In the genomic region with DNA sequence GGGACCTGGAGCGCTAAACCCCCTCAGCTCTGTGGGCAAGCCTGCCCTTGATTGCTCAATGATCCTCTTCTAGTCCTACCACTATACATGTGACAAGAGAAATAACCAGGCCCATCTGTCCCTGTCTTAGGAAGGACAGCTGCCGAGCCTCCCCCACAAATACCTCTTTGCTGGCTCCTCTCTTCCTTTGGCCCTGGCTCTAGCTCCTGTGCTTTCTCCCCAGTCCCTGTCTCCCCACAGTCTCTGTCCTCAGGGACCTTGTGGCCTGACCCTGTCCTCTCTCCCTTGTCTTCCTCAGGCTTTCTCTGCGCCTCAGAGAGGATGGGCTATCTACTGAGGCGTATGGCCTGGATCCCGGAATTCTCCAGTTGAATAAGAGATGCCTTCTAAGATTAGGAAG, we compare ENCODE assay signal across 12 mouse cellular contexts. TPM values are rescaled to one million over a fixed set of nuclear protein-coding genes. Genes with fewer than 3 reads are reported as not detected.
DNase-seq lines count a peak whose midpoint lies in the region; ATAC-seq and TF ChIP-seq lines count a peak whose summit lies in the region.
"Had no signal": no experiment of that assay in that cellular context is flagged by ENCODE, and none has a peak within 500 bp of the region (broad histone marks: within the 10 kb centered on the region; RNA-seq: fewer than 3 reads in every experiment).

No protein-coding gene starts in this region.

- no peak overlapping the region for H3K4me3 ChIP-seq in forebrain, embryonic 14.5 days (ENCODE audit: low read depth, low read length)
- no peak overlapping the region for H3K4me3 ChIP-seq in forebrain, embryonic 12.5 days (replicated peaks)
- H3K4me3 ChIP-seq in lung, embryonic 14.5 days (ENCODE audit: low read depth, low read length): no peak overlapping the region
- H3K4me3 ChIP-seq in lung, postnatal 0 days (ENCODE audit: low read depth, low read length): no peak overlapping the region
- H3K4me3 ChIP-seq in embryonic facial prominence, embryonic 12.5 days: no peak overlapping the region
- H3K4me3 ChIP-seq in myocyte: no peak overlapping the region

- H3K9ac ChIP-seq in forebrain, embryonic 14.5 days (ENCODE audit: low read length): no peak overlapping the region; the same call in 1 of the 2 replicates
- no peak overlapping the region for H3K9ac ChIP-seq in forebrain, embryonic 12.5 days
- no peak overlapping the region for H3K9ac ChIP-seq in lung, embryonic 14.5 days
- H3K9ac ChIP-seq in lung, postnatal 0 days (replicated peaks; ENCODE audit: low read depth): no peak overlapping the region
- H3K9ac ChIP-seq in embryonic facial prominence, embryonic 12.5 days: peak overlapping the region; percentile 10; the same call in 1 of the 2 replicates

- no peak for TF ChIP-seq POLR2A in myocyte (IDR thresholded peaks at IDR 0.05; ENCODE audit: insufficient read length, low read depth)

- H3K4me1 ChIP-seq in forebrain, embryonic 14.5 days (ENCODE audit: control insufficient read depth, insufficient read depth, low read length): peaks cover 7% of the 10 kb centered on the region
- peaks cover 24% of the 10 kb centered on the region for H3K4me1 ChIP-seq in forebrain, embryonic 12.5 days
- no peaks in the 10 kb centered on the region for H3K4me1 ChIP-seq in lung, embryonic 14.5 days (ENCODE audit: insufficient read depth)
- no peaks in the 10 kb centered on the region; the same call in 1 of the 2 replicates for H3K4me1 ChIP-seq in lung, postnatal 0 days (ENCODE audit: insufficient read depth, low read depth, low read length)
- H3K4me1 ChIP-seq in embryonic facial prominence, embryonic 12.5 days: peaks cover 8% of the 10 kb centered on the region; the same call in 1 of the 2 replicates

- DNase-seq in forebrain, embryonic 14.5 days (ENCODE audit: low spot score): no peak
- no peak for DNase-seq in lung, embryonic 14.5 days
- DNase-seq in lung, postnatal 0 days (ENCODE audit: low spot score): no peak
- DNase-seq: heart, adult 11 months; kidney, postnatal 36 days; liver, embryonic 13.5 days had no signal

- TF ChIP-seq CTCF in lung, embryonic 14.5 days (IDR thresholded peaks at IDR 0.05; ENCODE audit: low read depth): no peak
- no peak for TF ChIP-seq CTCF in lung, postnatal 0 days (IDR thresholded peaks at IDR 0.05)

- H3K79me2 ChIP-seq in myocyte (ENCODE audit: control insufficient read depth, insufficient read depth): no peaks in the 10 kb centered on the region

- peaks cover 21% of the 10 kb centered on the region for H3K27me3 ChIP-seq in forebrain, embryonic 14.5 days (replicated peaks; ENCODE audit: control insufficient read depth, insufficient read depth, low read length)
- peaks cover 54% of the 10 kb centered on the region for H3K27me3 ChIP-seq in forebrain, embryonic 12.5 days
- peaks cover 31% of the 10 kb centered on the region for H3K27me3 ChIP-seq in lung, embryonic 14.5 days (ENCODE audit: insufficient read depth, low read length)
- peaks cover 21% of the 10 kb centered on the region for H3K27me3 ChIP-seq in lung, postnatal 0 days (replicated peaks; ENCODE audit: insufficient read depth, low read length)
- peaks cover 25% of the 10 kb centered on the region for H3K27me3 ChIP-seq in embryonic facial prominence, embryonic 12.5 days
- H3K27me3 ChIP-seq in myocyte (ENCODE audit: control insufficient read depth, insufficient read depth, insufficient read length): no peaks in the 10 kb centered on the region

- H3K27ac ChIP-seq in forebrain, embryonic 14.5 days (ENCODE audit: low read depth, low read length): 0 out of 2 replicates have a peak overlapping the region, but pooled peaks have one; percentile 5
- no peak overlapping the region for H3K27ac ChIP-seq in forebrain, embryonic 12.5 days
- H3K27ac ChIP-seq in lung, embryonic 14.5 days (ENCODE audit: low read depth): 0 out of 2 replicates have a peak overlapping the region, but pooled peaks have one; percentile 61
- H3K27ac ChIP-seq in lung, postnatal 0 days (ENCODE audit: low read length): no peak overlapping the region
- H3K27ac ChIP-seq in embryonic facial prominence, embryonic 12.5 days: no peak overlapping the region
- H3K27ac ChIP-seq: liver, embryonic 13.5 days had no signal

- H3ac ChIP-seq in myocyte (ENCODE audit: control insufficient read depth, insufficient read length): no peak overlapping the region

- H3K36me3 ChIP-seq in forebrain, embryonic 14.5 days (ENCODE audit: control insufficient read depth, insufficient read depth, low read length): 0 out of 2 replicates have a peak, but pooled peaks cover 3% of the 10 kb centered on the region
- no peaks in the 10 kb centered on the region for H3K36me3 ChIP-seq in forebrain, embryonic 12.5 days (replicated peaks)
- no peaks in the 10 kb centered on the region for H3K36me3 ChIP-seq in lung, embryonic 14.5 days (ENCODE audit: insufficient read depth)
- H3K36me3 ChIP-seq in lung, postnatal 0 days (ENCODE audit: insufficient read depth, low read length): no peaks in the 10 kb centered on the region
- H3K36me3 ChIP-seq in embryonic facial prominence, embryonic 12.5 days: no peaks in the 10 kb centered on the region
- no peaks in the 10 kb centered on the region for H3K36me3 ChIP-seq in myocyte (ENCODE audit: control insufficient read depth, insufficient read depth)
- H3K36me3 ChIP-seq: liver, embryonic 13.5 days had no signal

- 63% methylated on average over 5 of the region's 5 CpGs for WGBS in forebrain, embryonic 14.5 days
- WGBS in forebrain, embryonic 12.5 days: 58% methylated on average over 5 of the region's 5 CpGs
- WGBS in lung, embryonic 14.5 days: 57% methylated on average over 5 of the region's 5 CpGs
- WGBS in lung, postnatal 0 days: 57% methylated on average over 5 of the region's 5 CpGs
- 64% methylated on average over 5 of the region's 5 CpGs for WGBS in embryonic facial prominence, embryonic 12.5 days

- TF ChIP-seq EP300 in lung, postnatal 0 days (IDR thresholded peaks at IDR 0.05): no peak

- H3K4me2 ChIP-seq in forebrain, embryonic 14.5 days (ENCODE audit: low read length): no peak overlapping the region
- no peak overlapping the region for H3K4me2 ChIP-seq in forebrain, embryonic 12.5 days
- no peak overlapping the region for H3K4me2 ChIP-seq in lung, embryonic 14.5 days
- no peak overlapping the region for H3K4me2 ChIP-seq in lung, postnatal 0 days (replicated peaks; ENCODE audit: low read depth, low read length)
- H3K4me2 ChIP-seq in embryonic facial prominence, embryonic 12.5 days (replicated peaks): peak overlapping the region; percentile 97; the same call in 1 of the 2 replicates
- no peak overlapping the region for H3K4me2 ChIP-seq in myocyte (ENCODE audit: low read depth)

- H3K9me3 ChIP-seq in forebrain, embryonic 14.5 days (replicated peaks; ENCODE audit: control insufficient read depth, low read length): no peaks in the 10 kb centered on the region
- no peaks in the 10 kb centered on the region for H3K9me3 ChIP-seq in forebrain, embryonic 12.5 days
- H3K9me3 ChIP-seq in lung, embryonic 14.5 days (ENCODE audit: low read depth, low read length): no peaks in the 10 kb centered on the region
- no peaks in the 10 kb centered on the region for H3K9me3 ChIP-seq in lung, postnatal 0 days (ENCODE audit: low read length)
- no peaks in the 10 kb centered on the region for H3K9me3 ChIP-seq in embryonic facial prominence, embryonic 12.5 days
- H3K9me3 ChIP-seq: liver, embryonic 13.5 days had no signal

- ATAC-seq in forebrain, embryonic 14.5 days: no peak
- ATAC-seq in forebrain, embryonic 12.5 days (ENCODE audit: low FRiP score): no peak
- no peak for ATAC-seq in lung, embryonic 14.5 days (ENCODE audit: insufficient read depth)
- ATAC-seq in lung, postnatal 0 days: no peak
- ATAC-seq in embryonic facial prominence, embryonic 12.5 days (ENCODE audit: insufficient number of reproducible peaks, insufficient read depth, low FRiP score, low TSS enrichment): no peak
- no peak for ATAC-seq in activated CD4-positive, CD25-positive, alpha-beta regulatory T cell, adult 4 months
- no peak for ATAC-seq in megakaryocyte-erythroid progenitor cell, adult 5-6 weeks (replicated peaks; ENCODE audit: low FRiP score, low TSS enrichment, poor library complexity, severe bottlenecking)

RNA-seq across cellular contexts. Expression of a gene that starts 1.2 kb away (rescaled TPM):
- polyA plus RNA-seq in forebrain, embryonic 14.5 days (2014; fragmentation: Nextera tagmentation; extraction: Ambion mirVana): 2.6 and 3.8 TPM in 2 replicates
- 2.1 and 2.9 TPM in 2 replicates for polyA plus RNA-seq in forebrain, embryonic 12.5 days (2016; fragmentation: Nextera tagmentation; extraction: Ambion mirVana)
- 3.4 and 4.8 TPM in 2 replicates for polyA plus RNA-seq in lung, embryonic 14.5 days (2014; fragmentation: Nextera tagmentation; extraction: Ambion mirVana)
- polyA plus RNA-seq in lung, postnatal 0 days (2015; fragmentation: Nextera tagmentation; extraction: Ambion mirVana): 1.5 and 1.7 TPM in 2 replicates
- polyA plus RNA-seq in embryonic facial prominence, embryonic 12.5 days (2016; fragmentation: Nextera tagmentation; extraction: Ambion mirVana): 4.7 and 5.9 TPM in 2 replicates
- 14.0 TPM for polyA plus RNA-seq in myocyte (2012; fragmentation: generic; extraction: Trizol)
- polyA plus RNA-seq in activated CD4-positive, CD25-positive, alpha-beta regulatory T cell, adult 4 months (2017; shearing (Covaris generic)): not detected
- total RNA-seq in megakaryocyte-erythroid progenitor cell, adult 5-6 weeks (2014; fragmentation: Nextera tagmentation): not detected in 2 replicates
- total RNA-seq in megakaryocyte-erythroid progenitor cell, adult 5-6 weeks (2017): not detected in 2 replicates
- total RNA-seq: monocyte, adult 5-6 weeks had no signal

RNA-seq across cellular contexts. Expression of a gene that starts 2.6 kb away (rescaled TPM):
- polyA plus RNA-seq in forebrain, embryonic 14.5 days (2014; fragmentation: Nextera tagmentation; extraction: Ambion mirVana): 0.25 and 0.62 TPM in 2 replicates
- 0.36 and 0.79 TPM in 2 replicates for polyA plus RNA-seq in forebrain, embryonic 12.5 days (2016; fragmentation: Nextera tagmentation; extraction: Ambion mirVana)
- 0.76 and 1.1 TPM in 2 replicates for polyA plus RNA-seq in lung, embryonic 14.5 days (2014; fragmentation: Nextera tagmentation; extraction: Ambion mirVana)
- 0.54 and 0.81 TPM in 2 replicates for polyA plus RNA-seq in lung, postnatal 0 days (2015; fragmentation: Nextera tagmentation; extraction: Ambion mirVana)
- polyA plus RNA-seq in embryonic facial prominence, embryonic 12.5 days (2016; fragmentation: Nextera tagmentation; extraction: Ambion mirVana): 0.96 and 1.2 TPM in 2 replicates
- 1.4 TPM for polyA plus RNA-seq in myocyte (2012; fragmentation: generic; extraction: Trizol)
- under 1 TPM in 1 of 2 experiments, not detected in 1; 0.26 TPM for polyA plus RNA-seq in activated CD4-positive, CD25-positive, alpha-beta regulatory T cell, adult 4 months (2017; shearing (Covaris generic))
- not detected in 2 replicates for total RNA-seq in megakaryocyte-erythroid progenitor cell, adult 5-6 weeks (2014; fragmentation: Nextera tagmentation)
- not detected in 2 replicates for total RNA-seq in megakaryocyte-erythroid progenitor cell, adult 5-6 weeks (2017)
- total RNA-seq: monocyte, adult 5-6 weeks had no signal

RNA-seq across cellular contexts. Expression of a gene that starts 14.1 kb away (rescaled TPM):
- 11.9 and 15.2 TPM in 2 replicates for polyA plus RNA-seq in forebrain, embryonic 14.5 days (2014; fragmentation: Nextera tagmentation; extraction: Ambion mirVana)
- polyA plus RNA-seq in forebrain, embryonic 12.5 days (2016; fragmentation: Nextera tagmentation; extraction: Ambion mirVana): 18.8 and 23.5 TPM in 2 replicates
- 7.5 and 10.1 TPM in 2 replicates for polyA plus RNA-seq in lung, embryonic 14.5 days (2014; fragmentation: Nextera tagmentation; extraction: Ambion mirVana)
- 1.8 and 1.9 TPM in 2 replicates for polyA plus RNA-seq in lung, postnatal 0 days (2015; fragmentation: Nextera tagmentation; extraction: Ambion mirVana)
- 28.8 and 31.6 TPM in 2 replicates for polyA plus RNA-seq in embryonic facial prominence, embryonic 12.5 days (2016; fragmentation: Nextera tagmentation; extraction: Ambion mirVana)
- polyA plus RNA-seq in myocyte (2012; fragmentation: generic; extraction: Trizol): 4.4 TPM
- polyA plus RNA-seq in activated CD4-positive, CD25-positive, alpha-beta regulatory T cell, adult 4 months (2017; shearing (Covaris generic)): 1 to 10 TPM; 1.3 to 2.0 TPM
- total RNA-seq in megakaryocyte-erythroid progenitor cell, adult 5-6 weeks (2014; fragmentation: Nextera tagmentation): 16.7 and 29.1 TPM in 2 replicates
- 4.9 and 8.0 TPM in 2 replicates for total RNA-seq in megakaryocyte-erythroid progenitor cell, adult 5-6 weeks (2017)
- total RNA-seq: monocyte, adult 5-6 weeks had no signal

RNA-seq across cellular contexts. Expression of a gene that starts 14.2 kb away (rescaled TPM):
- polyA plus RNA-seq in forebrain, embryonic 14.5 days (2014; fragmentation: Nextera tagmentation; extraction: Ambion mirVana): 112 and 126 TPM in 2 replicates
- polyA plus RNA-seq in forebrain, embryonic 12.5 days (2016; fragmentation: Nextera tagmentation; extraction: Ambion mirVana): 85.7 and 94.0 TPM in 2 replicates
- 101 and 114 TPM in 2 replicates for polyA plus RNA-seq in lung, embryonic 14.5 days (2014; fragmentation: Nextera tagmentation; extraction: Ambion mirVana)
- polyA plus RNA-seq in lung, postnatal 0 days (2015; fragmentation: Nextera tagmentation; extraction: Ambion mirVana): 37.5 and 48.2 TPM in 2 replicates
- polyA plus RNA-seq in embryonic facial prominence, embryonic 12.5 days (2016; fragmentation: Nextera tagmentation; extraction: Ambion mirVana): 110 and 118 TPM in 2 replicates
- 60.5 TPM for polyA plus RNA-seq in myocyte (2012; fragmentation: generic; extraction: Trizol)
- polyA plus RNA-seq in activated CD4-positive, CD25-positive, alpha-beta regulatory T cell, adult 4 months (2017; shearing (Covaris generic)): 10 to 100 TPM; 72.6 to 80.2 TPM
- total RNA-seq in megakaryocyte-erythroid progenitor cell, adult 5-6 weeks (2014; fragmentation: Nextera tagmentation): 81.4 and 97.1 TPM in 2 replicates
- total RNA-seq in megakaryocyte-erythroid progenitor cell, adult 5-6 weeks (2017): 103 and 142 TPM in 2 replicates

RNA-seq across cellular contexts. Expression of a gene that starts 38.6 kb away (rescaled TPM):
- polyA plus RNA-seq in forebrain, embryonic 14.5 days (2014; fragmentation: Nextera tagmentation; extraction: Ambion mirVana): 51.5 and 55.5 TPM in 2 replicates
- 21.9 and 25.6 TPM in 2 replicates for polyA plus RNA-seq in forebrain, embryonic 12.5 days (2016; fragmentation: Nextera tagmentation; extraction: Ambion mirVana)
- polyA plus RNA-seq in lung, embryonic 14.5 days (2014; fragmentation: Nextera tagmentation; extraction: Ambion mirVana): 3.4 TPM in 2 replicates
- polyA plus RNA-seq in lung, postnatal 0 days (2015; fragmentation: Nextera tagmentation; extraction: Ambion mirVana): 8.4 and 8.9 TPM in 2 replicates
- 7.2 and 7.7 TPM in 2 replicates for polyA plus RNA-seq in embryonic facial prominence, embryonic 12.5 days (2016; fragmentation: Nextera tagmentation; extraction: Ambion mirVana)
- 0.62 TPM for polyA plus RNA-seq in myocyte (2012; fragmentation: generic; extraction: Trizol)
- 1 to 10 TPM in 1 of 2 experiments, not detected in 1; 1.2 TPM for polyA plus RNA-seq in activated CD4-positive, CD25-positive, alpha-beta regulatory T cell, adult 4 months (2017; shearing (Covaris generic))
- total RNA-seq in megakaryocyte-erythroid progenitor cell, adult 5-6 weeks (2014; fragmentation: Nextera tagmentation): not detected in 2 replicates
- 0.85 TPM in 1 of 2 replicates, not detected in the other for total RNA-seq in megakaryocyte-erythroid progenitor cell, adult 5-6 weeks (2017)

Comparison
In these comparisons a context has a peak if more than half of its experiments do, and no peak if none do; other contexts are left out.
1. H3K27ac ChIP-seq: peak in forebrain, embryonic 14.5 days (single experiment) and lung, embryonic 14.5 days (single experiment); none in forebrain, embryonic 12.5 days (single experiment), lung, postnatal 0 days (single experiment) and embryonic facial prominence, embryonic 12.5 days (single experiment).